Mouse (Mus musculus) CD4-positive, CD25-positive, alpha-beta regulatory T cell (primary cell): ENCODE measurements around the gene Olfr167. TPM values are rescaled to one million over a fixed set of nuclear protein-coding genes. Genes with fewer than 3 reads are reported as not detected.

Experiments used
- polyA plus RNA-seq: library from polyadenylated mRNA; unstranded; fragments of 100-300 nt; shearing (Covaris generic); gene quantifications from one replicate; pipeline ENCODE4 v1.2.1, GENCODE M21; 2017

Olfr167 gene
- polyA plus RNA-seq = 0.19 TPM

GRCm38 (mm10) chr16:19522166-19522565 lies at the start of gene Olfr167:
TSS of gene Olfr167 (minus strand) at chr16:19522266.

GRCm38 (mm10) chr16:19571709-19572108 lies 49.6 kb upstream of the Olfr167 start, which contains the start of gene Olfr169:
TSS of gene Olfr169 (minus strand) at chr16:19571809.

GRCm38 (mm10) chr16:19535455-19535854 lies 13.4 kb upstream of the Olfr167 start, which contains the start of gene Olfr168:
TSS of gene Olfr168 (minus strand) at chr16:19535555.

GRCm38 (mm10) chr16:19483394-19483793 lies 38.7 kb downstream of the Olfr167 start, which contains the start of gene Olfr166:
TSS of gene Olfr166 (plus strand) at chr16:19483694.

Other genes with a start within 250 kb of the Olfr167 start
- 0.08 TPM for gene Olfr164, start 208.2 kb downstream of the Olfr167 start, polyA plus RNA-seq
- not detected for gene Olfr165, start 99.1 kb downstream of the Olfr167 start, polyA plus RNA-seq
- not detected for gene Olfr166, start 38.6 kb downstream of the Olfr167 start, polyA plus RNA-seq
- gene Olfr168, start 13.3 kb upstream of the Olfr167 start, polyA plus RNA-seq = not detected
- gene Olfr169, start 49.5 kb upstream of the Olfr167 start, polyA plus RNA-seq = not detected
- not detected for gene Olfr170, start 89.6 kb upstream of the Olfr167 start, polyA plus RNA-seq
- not detected for gene Olfr171, start 107.7 kb upstream of the Olfr167 start, polyA plus RNA-seq
- not detected for gene Lamp3, start 184.1 kb upstream of the Olfr167 start, polyA plus RNA-seq
- gene B3gnt5, start 237.9 kb upstream of the Olfr167 start, polyA plus RNA-seq = 7.9 TPM